Comparison of ENCODE assay signal across 8 mouse cellular contexts in the genomic region with DNA sequence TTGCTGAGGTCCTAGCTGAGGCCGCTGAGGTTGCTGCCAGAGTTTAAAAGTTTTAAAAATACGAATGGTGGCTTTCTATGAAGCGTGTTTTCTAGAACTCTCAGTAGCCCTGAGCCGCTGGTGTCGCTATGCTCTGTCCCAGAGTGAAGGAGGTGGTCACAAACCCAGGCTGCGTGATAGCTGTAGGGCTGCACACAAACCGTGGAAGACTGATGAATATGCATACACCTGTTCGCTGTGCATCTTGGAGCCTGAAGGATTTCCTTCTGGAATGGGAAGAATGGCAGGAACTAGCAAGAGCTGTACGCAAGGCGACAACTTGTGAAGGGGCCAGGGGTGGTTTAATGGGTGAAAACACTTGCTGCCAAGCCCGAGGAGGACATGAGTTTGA. TPM values are rescaled to one million over a fixed set of nuclear protein-coding genes. Genes with fewer than 3 reads are reported as not detected.
DNase-seq lines count a peak whose midpoint lies in the region; ATAC-seq and TF ChIP-seq lines count a peak whose summit lies in the region.

No protein-coding gene starts in this region.

- peak; percentile 53 for ATAC-seq in limb, embryonic 11.5 days (ENCODE audit: insufficient number of reproducible peaks, low FRiP score, low TSS enrichment, low read depth)
- ATAC-seq in neural tube, embryonic 13.5 days (ENCODE audit: low read depth) = peak; percentile 77

- peaks cover 3% of the 10 kb centered on the region for H3K79me2 ChIP-seq in heart, adult 2 months (replicated peaks; ENCODE audit: control insufficient read depth, insufficient read depth, low read length)

- TF ChIP-seq CTCF in heart, adult 2 months (IDR thresholded peaks at IDR 0.05) = no peak

- H3K36me3 ChIP-seq in heart, adult 2 months (ENCODE audit: control insufficient read depth, insufficient read depth, low read length) = 0 out of 2 replicates have a peak, but pooled peaks cover 2% of the 10 kb centered on the region
- peaks cover 5% of the 10 kb centered on the region; the same call in 1 of the 2 replicates for H3K36me3 ChIP-seq in limb, embryonic 11.5 days (ENCODE audit: control insufficient read depth, insufficient read depth, low read length)
- peaks cover 20% of the 10 kb centered on the region for H3K36me3 ChIP-seq in neural tube, embryonic 13.5 days

- TF ChIP-seq EP300 in heart, adult 2 months (IDR thresholded peaks at IDR 0.05; ENCODE audit: insufficient read depth, low read depth, low read length) = no peak

- WGBS in heart, adult 2 months = 3% methylated on average over 11 of the region's 11 CpGs
- 3% methylated on average over 11 of the region's 11 CpGs for WGBS in limb, embryonic 11.5 days
- WGBS in neural tube, embryonic 13.5 days = 3% methylated on average over 11 of the region's 11 CpGs

- TF ChIP-seq POLR2A in heart, adult 2 months (IDR thresholded peaks at IDR 0.05; ENCODE audit: insufficient read depth, low read depth, low read length) = no peak

- peak overlapping the region; percentile 62 for H3K4me2 ChIP-seq in limb, embryonic 11.5 days (ENCODE audit: low read depth, severe bottlenecking)
- H3K4me2 ChIP-seq in neural tube, embryonic 13.5 days = peak overlapping the region; percentile 72

- intact Hi-C loops in heart, adult 2 months (cut with DNase I) = loop anchor here (10.0 kb wide), 1 partner anchor 1543 kb away; a partner anchor contains a TSS
- intact Hi-C loops in heart, postnatal 14 days (cut with DNase I) = no loop called here

- H3K9ac ChIP-seq in heart, adult 2 months (ENCODE audit: low read depth, low read length) = peak overlapping the region; percentile 55
- no peak overlapping the region for H3K9ac ChIP-seq in limb, embryonic 11.5 days (ENCODE audit: low read length)
- peak overlapping the region; percentile 82 for H3K9ac ChIP-seq in neural tube, embryonic 13.5 days

- H3K27ac ChIP-seq in heart, adult 2 months = peak overlapping the region; percentile 77
- H3K27ac ChIP-seq in limb, embryonic 11.5 days (replicated peaks; ENCODE audit: low read depth, low read length) = no peak overlapping the region
- H3K27ac ChIP-seq in neural tube, embryonic 13.5 days (replicated peaks) = 0 out of 2 replicates have a peak overlapping the region, but pooled peaks have one; percentile 35

- H3K27me3 ChIP-seq in heart, adult 2 months (ENCODE audit: control insufficient read depth, insufficient read depth, low read length) = no peaks in the 10 kb centered on the region
- no peaks in the 10 kb centered on the region for H3K27me3 ChIP-seq in limb, embryonic 11.5 days (ENCODE audit: control insufficient read depth, insufficient read depth, low read length)
- no peaks in the 10 kb centered on the region for H3K27me3 ChIP-seq in neural tube, embryonic 13.5 days

- H3K4me1 ChIP-seq in heart, adult 2 months (ENCODE audit: control insufficient read depth, insufficient read depth, low read length) = peaks cover 1% of the 10 kb centered on the region
- peaks cover 6% of the 10 kb centered on the region for H3K4me1 ChIP-seq in limb, embryonic 11.5 days (ENCODE audit: control insufficient read depth, insufficient read depth, low read length)
- H3K4me1 ChIP-seq in neural tube, embryonic 13.5 days (replicated peaks) = peaks cover 30% of the 10 kb centered on the region

- peak overlapping the region; percentile 65 for H3K4me3 ChIP-seq in heart, adult 2 months
- H3K4me3 ChIP-seq in limb, embryonic 11.5 days (ENCODE audit: low read depth, low read length) = peak overlapping the region; percentile 48
- peak overlapping the region; percentile 79 for H3K4me3 ChIP-seq in neural tube, embryonic 13.5 days

- H3K9me3 ChIP-seq in limb, embryonic 11.5 days (ENCODE audit: control insufficient read depth, low read length) = no peaks in the 10 kb centered on the region
- no peaks in the 10 kb centered on the region for H3K9me3 ChIP-seq in neural tube, embryonic 13.5 days

- DNase-seq in heart, adult 2 months = no peak
- no peak for DNase-seq in heart, postnatal 14 days
- peak; percentile 18 for DNase-seq in thymus, postnatal 14 days
- DNase-seq in thymus, adult 18-20 months = no peak
- DNase-seq in limb, embryonic 11.5 days (ENCODE audit: low spot score) = no peak
- no peak for DNase-seq in thymus, postnatal 4 days
- no peak for DNase-seq in natural killer cell, adult 2 months (ENCODE audit: low spot score in 2 of 2)

RNA-seq across cellular contexts. Expression of a gene that starts 0.6 kb away (rescaled TPM):
- total RNA-seq in heart, adult 2 months (2021) = 1 to 10 TPM; 8.4 to 8.9 TPM
- polyA plus RNA-seq in heart, adult 2 months (2012; rRNA removed) = 3.9 and 7.2 TPM in 2 replicates
- total RNA-seq in heart, postnatal 14 days (2021) = 1 to 10 TPM; 6.8 to 8.5 TPM
- 66.3 and 67.5 TPM in 2 replicates for polyA plus RNA-seq in limb, embryonic 11.5 days (2014; fragmentation: Nextera tagmentation; extraction: Ambion mirVana)
- polyA plus RNA-seq in neural tube, embryonic 13.5 days (2015; fragmentation: Nextera tagmentation; extraction: Ambion mirVana) = 43.5 and 49.4 TPM in 2 replicates
